Mouse (Mus musculus) splenic B cell, adult 2 months (primary cell): ENCODE results near the gene Scn3a.
A peak's percentile ranks its signal among the peaks of the same experiment; 100 is the strongest.

Experiments used
- DNase-seq: peaks from one replicate; pipeline ENCODE4 v3.0.0-alpha.2; 2011; ENCODE audit warnings: low read depth, low spot score
- H3K27me3 ChIP-seq: 2 replicates; pipeline ENCODE4 v1.6.1; 2012; ENCODE audit warnings: mild to moderate bottlenecking, low read length, moderate library complexity, mixed read lengths; ENCODE audit not compliant: control insufficient read depth, poor library complexity, insufficient read depth, severe bottlenecking
- H3K36me3 ChIP-seq: 2 replicates; pipeline ENCODE4 v1.6.1; 2012; ENCODE audit warnings: mild to moderate bottlenecking, low read length, moderate library complexity, mixed read lengths; ENCODE audit not compliant: control insufficient read depth, poor library complexity, insufficient read depth, severe bottlenecking

Gene Scn3a

DNA sequence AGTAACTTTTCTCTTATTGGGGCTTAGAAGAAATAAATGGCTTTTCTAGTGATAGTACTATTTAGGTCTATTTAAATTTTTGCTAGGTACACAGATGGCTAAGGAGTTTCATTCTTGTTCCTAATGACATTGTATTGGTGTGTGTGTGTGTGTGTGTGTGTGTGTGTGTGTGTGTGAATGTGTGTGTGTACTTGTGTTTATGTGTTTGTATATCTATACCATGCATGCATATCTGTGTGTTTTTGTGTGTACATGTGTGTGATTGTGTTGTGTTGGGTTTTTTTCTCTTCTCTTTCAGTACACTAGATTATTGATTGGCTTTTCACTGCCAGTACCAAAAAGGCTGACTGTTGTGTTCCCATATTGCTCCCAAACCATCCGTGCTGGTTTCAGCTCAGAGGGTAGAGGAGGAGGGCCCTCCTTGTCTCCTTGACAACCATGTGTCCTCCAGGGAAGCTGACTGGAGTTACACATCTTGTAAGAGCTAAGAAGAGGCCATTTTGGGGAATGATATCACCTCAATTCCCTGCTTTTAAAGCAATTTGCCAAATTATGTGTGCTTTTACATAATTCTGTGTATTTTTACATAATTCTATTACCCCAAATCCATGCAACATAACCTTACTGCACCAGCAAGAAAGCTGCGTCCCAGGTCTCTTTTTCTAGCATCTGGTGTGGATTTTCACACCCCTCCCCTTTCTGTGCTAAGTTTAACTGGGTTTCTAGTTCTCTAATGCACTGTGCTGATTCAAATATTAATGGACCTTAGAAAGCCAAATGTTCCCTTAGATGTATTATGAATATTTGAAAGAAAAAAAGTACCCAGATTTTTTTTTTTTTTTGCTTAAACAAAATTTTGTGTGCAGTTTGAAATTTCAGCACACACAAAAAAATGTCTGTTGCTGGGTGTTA lies 116.7 kb downstream of the Scn3a start:
- no peak for DNase-seq
- H3K27me3 ChIP-seq = no peaks in the 10 kb centered on the region
- H3K36me3 ChIP-seq = no peaks in the 10 kb centered on the region

DNA sequence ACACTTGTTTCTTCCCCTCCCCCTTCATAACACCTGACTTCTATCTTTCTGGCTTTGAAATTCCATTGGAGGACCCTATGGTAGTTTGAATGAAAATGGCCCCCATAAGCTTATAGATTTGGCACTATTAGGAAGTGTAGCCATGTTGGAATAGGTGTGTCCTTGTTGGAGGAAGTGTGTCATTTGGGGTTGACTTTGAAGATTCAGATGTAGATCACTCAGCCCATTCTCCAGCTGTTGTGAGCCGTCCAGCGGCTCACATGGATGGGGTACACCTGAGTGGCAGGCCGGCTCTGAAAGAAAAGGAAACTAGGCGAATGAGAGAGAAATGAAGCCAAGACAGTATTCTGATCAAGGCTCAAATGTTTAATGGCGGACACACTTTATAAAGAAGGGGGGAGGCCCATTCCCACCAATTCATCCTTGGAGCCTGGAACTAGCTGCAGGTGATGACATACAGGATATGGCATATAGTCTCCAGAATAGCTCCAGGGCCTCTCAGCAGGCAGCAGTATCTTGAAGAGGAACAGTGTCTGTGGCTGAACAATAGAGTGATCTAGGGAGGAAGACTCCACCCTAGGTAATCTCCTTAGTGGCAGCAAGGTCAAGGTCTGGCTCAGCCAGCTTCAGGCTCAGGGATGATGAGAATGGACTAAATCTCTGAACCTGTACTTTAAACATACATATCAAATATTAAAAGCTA lies 118.2 kb downstream of the Scn3a start:
- Histone ChIP-seq H3K36me3 (no peaks in the 10 kb centered on the region), H3K27me3 (no peaks in the 10 kb centered on the region)
- no peak for DNase-seq

DNA sequence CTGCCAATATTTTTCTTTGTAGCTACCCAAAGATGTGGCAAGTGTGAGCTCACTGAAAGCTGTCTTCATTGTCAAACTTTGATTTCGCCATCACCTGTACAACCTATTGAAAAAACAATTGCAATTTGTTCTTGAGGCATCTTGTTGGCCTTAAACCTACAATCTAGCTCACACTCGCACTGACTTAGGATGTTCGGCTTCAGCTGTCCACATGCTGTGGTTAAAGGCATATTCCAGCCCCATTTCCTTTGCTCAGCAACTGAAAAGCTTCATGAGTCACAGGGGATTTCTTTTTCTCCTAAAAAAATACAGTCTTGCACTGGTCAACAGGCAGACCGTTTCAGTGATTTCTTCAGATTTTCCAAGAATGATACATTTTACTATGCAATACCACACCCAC lies 124.3 kb downstream of the Scn3a start:
- Histone ChIP-seq H3K27me3 (no peaks in the 10 kb centered on the region), H3K36me3 (no peaks in the 10 kb centered on the region)
- DNase-seq = no peak

DNA sequence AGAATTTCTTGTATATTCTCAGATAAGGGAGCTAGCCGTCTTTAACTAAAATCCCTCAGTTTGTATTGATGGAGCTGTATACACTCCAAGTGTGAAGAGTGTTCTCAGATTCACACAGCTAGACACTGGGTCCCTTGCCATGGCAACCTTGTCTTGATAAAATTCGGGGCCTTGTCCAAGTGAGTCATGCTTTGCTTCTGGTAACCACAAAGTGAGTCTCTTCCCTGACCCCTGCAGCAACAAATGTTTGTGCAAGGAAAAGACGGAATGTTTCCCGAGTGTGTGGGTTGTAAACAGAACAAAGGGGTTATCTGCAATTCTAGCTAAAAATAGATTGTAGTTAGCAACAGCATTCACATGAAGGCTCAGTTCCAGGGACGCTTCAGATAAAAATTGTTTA lies 125.9 kb downstream of the Scn3a start:
- no peaks in the 10 kb centered on the region for H3K27me3 ChIP-seq
- no peak for DNase-seq

DNA sequence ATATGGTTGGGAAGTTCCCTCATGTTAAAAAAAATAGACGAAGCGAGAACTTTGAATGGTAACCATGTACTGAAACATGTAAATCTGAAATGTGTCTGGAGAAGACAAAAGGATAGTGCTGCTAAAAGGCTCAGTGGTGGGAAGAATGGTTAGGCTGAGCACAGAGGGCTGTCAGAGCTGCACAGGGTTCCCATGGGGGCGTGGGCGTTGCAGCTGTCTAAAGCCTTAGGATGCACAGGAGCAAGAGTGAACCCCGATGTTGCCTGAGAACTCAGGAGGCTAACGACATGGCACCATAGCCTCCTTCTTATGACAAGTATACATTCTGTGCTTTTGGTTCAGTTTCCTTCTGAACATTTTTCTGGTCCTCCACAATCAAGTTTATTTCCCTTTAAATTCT lies 126.3 kb downstream of the Scn3a start:
- no peaks in the 10 kb centered on the region for H3K27me3 ChIP-seq
- no peaks in the 10 kb centered on the region for H3K36me3 ChIP-seq
- no peak for DNase-seq

More for the DNA sequence above, 125.9 kb downstream of the Scn3a start:
- H3K36me3 ChIP-seq = no peaks in the 10 kb centered on the region

DNA sequence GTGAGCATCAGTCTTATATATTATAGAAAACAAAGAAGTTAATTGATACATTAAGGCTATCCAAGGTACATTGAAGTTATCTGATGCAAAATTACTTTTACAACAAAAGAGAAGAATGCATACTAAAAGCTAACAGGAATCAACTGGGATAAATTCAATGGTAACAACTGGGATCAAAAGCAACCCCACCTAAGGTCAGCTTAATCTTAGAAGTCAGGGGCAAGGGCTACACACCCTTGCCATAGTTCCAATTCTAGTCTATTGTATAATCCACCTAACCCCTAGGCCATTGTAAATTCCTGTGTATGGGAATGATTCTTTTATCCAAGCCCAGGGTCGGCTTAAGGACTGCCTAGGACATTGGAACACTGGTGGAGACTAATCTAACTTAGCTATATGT lies 130.5 kb downstream of the Scn3a start:
- DNase-seq = no peak
- H3K36me3 ChIP-seq = no peaks in the 10 kb centered on the region
- no peaks in the 10 kb centered on the region for H3K27me3 ChIP-seq

DNA sequence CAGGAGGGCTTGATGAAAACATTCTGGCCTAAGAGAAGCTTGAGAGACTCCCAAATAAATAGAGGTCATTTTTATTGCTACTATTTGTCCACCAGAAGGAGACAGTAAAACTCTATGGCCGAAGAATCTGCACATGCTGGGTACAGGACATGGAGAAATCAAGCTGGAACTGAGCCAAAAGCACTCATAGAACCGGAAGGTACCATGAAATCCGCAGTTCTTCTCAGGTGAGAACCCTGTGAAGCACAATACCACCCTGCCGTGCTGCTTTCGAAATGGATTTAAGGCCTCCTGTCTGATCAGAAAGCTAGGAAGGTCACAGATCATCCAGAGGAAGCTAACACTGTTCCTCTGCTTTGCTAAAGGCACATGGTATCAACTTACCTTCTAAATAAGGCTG lies 143.9 kb downstream of the Scn3a start:
- Histone ChIP-seq H3K36me3 (no peaks in the 10 kb centered on the region), H3K27me3 (no peaks in the 10 kb centered on the region)
- DNase-seq = no peak

DNA sequence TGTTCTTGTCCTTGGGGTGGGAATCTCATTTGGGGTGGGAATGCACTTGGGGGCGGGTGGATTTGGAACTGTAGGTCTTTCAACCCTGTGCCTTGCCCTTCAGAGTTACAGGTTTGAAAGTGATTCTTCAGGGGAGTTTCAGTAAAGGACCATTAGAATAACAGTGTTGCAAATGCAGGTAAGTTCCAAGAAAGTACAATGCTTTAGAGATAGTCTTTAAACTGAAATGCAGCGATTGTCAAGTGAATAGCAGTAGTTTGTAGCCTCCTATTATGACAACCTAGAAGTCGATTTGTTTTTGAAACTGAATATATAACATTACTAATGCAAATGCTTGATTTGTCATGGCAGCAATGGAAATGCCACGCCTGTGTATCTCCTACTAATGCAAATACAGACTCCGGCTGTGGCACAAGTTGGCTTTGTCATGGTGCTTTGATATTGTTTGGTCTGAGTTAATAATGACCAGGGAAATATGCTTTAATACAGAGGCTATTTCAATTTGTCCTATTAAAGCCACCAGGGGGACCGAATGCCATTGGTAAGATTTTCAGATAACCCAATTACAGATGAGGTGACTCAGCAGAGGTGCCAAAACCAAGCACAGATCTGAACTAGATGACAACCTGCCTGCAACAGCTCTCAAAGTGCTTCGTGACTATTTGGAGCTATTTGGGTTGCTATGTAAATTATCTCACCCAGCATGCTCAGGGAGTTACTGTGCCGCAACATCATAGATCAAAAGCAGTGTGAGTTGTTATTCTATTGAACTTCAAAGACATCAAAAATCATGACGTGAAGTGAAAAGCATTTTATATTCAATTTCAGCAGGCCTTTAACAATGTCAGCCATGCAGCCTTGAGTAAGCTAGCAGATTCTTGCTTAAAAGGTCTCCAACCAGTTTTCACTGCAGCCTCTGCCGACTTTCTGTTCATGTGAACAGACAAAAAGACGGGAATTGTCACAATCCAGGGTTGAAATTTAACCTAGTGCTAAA lies 145.9 kb downstream of the Scn3a start:
- no peak for DNase-seq
- Histone ChIP-seq H3K27me3 (no peaks in the 10 kb centered on the region), H3K36me3 (no peaks in the 10 kb centered on the region)

DNA sequence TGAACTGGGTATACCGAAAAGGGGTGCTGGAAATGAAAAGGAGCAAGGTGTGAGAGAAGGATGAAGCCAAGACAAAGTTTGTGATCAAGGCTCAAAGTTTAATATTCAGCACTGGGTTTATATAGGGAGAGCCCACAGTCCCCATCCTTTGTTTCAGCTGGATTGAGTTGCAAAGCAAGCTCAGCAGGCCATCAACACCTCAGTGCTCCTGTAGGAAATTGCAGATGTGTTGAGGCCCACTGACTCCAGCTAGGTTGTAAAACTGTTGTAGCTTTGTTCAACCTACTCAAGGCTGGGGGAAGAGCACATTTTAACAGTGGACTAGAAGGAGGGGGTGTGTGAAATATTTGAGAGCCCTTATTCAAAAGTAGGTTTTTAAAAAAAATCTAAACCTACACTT lies 148.8 kb downstream of the Scn3a start:
- Histone ChIP-seq H3K36me3 (no peaks in the 10 kb centered on the region), H3K27me3 (no peaks in the 10 kb centered on the region)
- no peak for DNase-seq

DNA sequence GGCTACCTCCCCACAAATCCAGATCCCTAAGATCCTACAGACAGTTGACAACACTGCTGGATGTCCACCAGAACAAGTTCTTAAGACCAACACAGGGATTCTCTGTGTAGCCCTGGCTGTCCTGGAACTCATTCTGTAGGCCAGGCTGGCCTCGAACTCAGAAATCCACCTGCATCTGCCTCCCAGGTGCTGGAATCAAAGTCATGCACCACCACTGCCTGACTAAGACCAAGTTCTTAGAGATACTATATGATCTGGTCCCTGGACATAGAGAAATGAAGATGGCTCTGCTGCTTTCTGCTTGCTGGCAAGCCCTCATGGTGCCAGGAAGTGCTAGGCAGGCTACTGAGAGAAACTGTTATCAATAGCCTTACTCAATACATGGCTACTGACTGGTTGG lies 150.9 kb downstream of the Scn3a start:
- Histone ChIP-seq H3K27me3 (no peaks in the 10 kb centered on the region), H3K36me3 (no peaks in the 10 kb centered on the region)
- DNase-seq = no peak

DNA sequence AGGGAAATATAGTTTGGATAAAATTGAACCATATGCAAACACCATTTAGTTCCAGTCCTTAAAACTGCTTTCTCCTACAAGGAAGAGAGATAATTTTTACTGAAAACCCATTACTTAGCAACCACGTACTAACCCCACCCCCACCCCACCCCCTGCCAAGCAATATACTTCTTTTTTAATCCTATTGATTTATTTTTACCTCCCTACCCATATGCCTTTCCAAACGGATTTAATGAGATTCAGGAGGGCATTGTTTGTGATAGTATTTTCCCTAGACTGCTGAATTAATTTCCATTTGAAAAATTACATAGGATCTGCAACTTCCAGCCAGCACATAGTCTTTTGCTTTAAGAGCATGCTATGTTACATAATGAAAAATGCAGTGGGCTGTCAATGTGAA lies 152.1 kb downstream of the Scn3a start:
- no peak for DNase-seq
- H3K27me3 ChIP-seq = no peaks in the 10 kb centered on the region
- H3K36me3 ChIP-seq = no peaks in the 10 kb centered on the region

DNA sequence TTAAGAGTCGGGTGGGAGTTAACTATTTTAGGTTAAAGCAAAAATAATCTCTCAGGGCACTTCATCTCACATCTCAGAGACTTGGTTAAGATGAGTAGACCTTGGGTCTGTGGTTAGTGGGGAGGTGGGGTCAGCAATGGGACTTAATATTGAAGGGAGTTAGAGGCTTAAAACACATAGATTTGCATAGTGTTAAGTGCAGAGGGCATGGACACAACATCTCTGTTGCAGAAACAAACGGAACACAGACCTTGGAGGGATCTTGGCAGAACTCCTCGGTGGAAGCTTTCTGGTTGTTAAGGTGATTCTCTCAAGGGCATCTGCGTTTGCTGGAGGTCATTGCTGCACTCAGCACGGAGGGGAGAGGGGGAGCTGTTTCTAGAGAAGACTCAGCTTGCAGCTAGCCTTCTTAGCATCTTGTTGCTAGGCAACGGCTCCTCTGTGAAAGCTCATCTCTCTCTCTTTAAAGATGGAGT lies 152.6 kb downstream of the Scn3a start:
- Histone ChIP-seq H3K27me3 (no peaks in the 10 kb centered on the region), H3K36me3 (no peaks in the 10 kb centered on the region)
- peak; percentile 52 for DNase-seq

DNA sequence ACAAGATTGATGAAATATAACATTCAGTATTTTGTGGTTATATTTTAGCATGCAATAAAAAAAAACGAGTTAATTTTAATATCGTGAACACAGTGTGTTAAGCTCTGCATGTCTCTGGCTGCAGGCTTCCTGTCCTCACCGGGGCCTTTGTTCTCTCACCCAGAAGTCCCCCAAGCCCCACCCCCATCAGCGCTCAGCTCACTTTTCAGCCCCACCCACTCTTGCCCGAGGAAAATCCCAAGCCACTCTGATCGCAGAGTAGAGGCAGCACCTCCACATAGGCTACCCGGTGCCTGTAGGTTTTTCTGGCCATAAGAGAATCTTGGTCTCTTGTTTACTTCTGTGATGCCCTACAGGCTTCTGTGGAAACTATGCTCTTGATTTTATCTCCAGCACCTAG lies 153.2 kb downstream of the Scn3a start:
- DNase-seq = peak; percentile 43
- no peaks in the 10 kb centered on the region for H3K36me3 ChIP-seq

DNA sequence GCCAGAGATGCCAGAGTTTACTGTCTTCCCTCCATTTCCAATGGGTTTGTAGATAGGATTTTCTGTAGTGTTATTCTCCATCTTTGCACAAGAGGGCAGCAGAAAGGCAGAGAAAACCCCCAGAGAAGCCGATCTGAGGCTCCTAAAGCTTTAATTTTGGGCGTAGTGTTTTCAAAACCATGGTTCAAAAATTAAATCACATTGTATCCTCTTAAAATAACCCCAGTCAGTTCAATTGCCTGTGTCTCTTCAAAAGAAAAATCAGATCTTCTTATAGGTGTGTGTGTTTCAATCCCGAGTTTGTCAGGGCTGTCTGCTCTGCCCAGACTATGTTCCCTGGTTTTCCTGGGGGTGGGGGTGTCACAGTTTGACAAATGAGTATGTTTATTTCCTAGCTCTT lies 153.7 kb downstream of the Scn3a start:
- H3K36me3 ChIP-seq = no peaks in the 10 kb centered on the region
- peak; percentile 57 for DNase-seq
- H3K27me3 ChIP-seq = no peaks in the 10 kb centered on the region

More for the DNA sequence above, 153.2 kb downstream of the Scn3a start:
- H3K27me3 ChIP-seq = no peaks in the 10 kb centered on the region
